Mouse (Mus musculus): Measurements from ENCODE around the gene Trabd2b.

The Trabd2b gene

DNA sequence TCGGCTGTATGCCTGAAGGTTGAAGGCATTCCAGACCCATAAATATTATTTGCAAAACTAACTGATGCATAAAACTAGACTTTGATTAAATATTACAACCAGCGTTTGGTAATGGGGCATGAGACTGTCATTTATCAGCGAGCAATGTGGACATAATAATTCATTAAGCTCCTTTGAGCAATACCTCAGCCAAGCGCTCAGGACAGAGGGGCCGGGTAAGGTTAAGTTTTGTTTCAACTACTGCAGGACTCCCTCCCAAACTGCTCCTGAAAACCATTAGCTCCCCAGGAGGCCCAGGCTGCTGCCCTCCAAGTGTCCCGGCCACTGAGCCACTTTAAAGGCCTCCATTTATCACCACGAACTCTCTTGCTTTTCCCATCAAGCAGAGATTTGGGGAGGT, 93.8 kb downstream of the Trabd2b start:
- DNase-seq, result no peak

GRCm38 (mm10) chr4:114501048-114501447, 94.5 kb downstream of the Trabd2b start:
- no peak for DNase-seq

DNA sequence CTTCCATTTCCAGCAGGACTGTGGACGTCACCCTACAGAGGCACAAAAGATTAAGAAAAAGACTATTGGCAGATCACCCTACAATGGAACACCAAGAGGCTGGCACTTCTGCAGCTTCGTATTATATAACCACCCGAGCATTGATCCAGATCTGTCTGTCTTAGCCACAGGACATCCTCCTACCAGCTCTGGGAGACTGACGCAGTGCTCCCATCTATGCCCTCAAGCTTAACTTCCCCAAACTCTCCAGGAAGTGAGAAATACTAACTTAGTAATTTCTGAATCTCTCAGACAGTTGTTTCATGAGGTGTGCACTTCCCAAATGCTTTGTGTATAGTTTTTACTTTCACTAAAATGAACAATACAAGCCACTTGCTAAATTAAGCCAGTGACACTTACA, 95.1 kb downstream of the Trabd2b start:
- no peak for DNase-seq

GRCm38 (mm10) chr4:114504227-114505041, 97.9 kb downstream of the Trabd2b start:
- DNase-seq, result no peak

GRCm38 (mm10) chr4:114509601-114510000, 103.1 kb downstream of the Trabd2b start:
- DNase-seq, result no peak

- no peak for DNase-seq
These were observed 105.1 kb downstream of the Trabd2b start for GRCm38 (mm10) chr4:114511649-114512048.

- no peak for DNase-seq
These were observed 106.6 kb downstream of the Trabd2b start for GRCm38 (mm10) chr4:114513149-114513548.

GRCm38 (mm10) chr4:114515330-114515771, 108.8 kb downstream of the Trabd2b start:
- DNase-seq, result no peak

- no peak for DNase-seq
These were observed 110.1 kb downstream of the Trabd2b start for GRCm38 (mm10) chr4:114516651-114517050.

DNA sequence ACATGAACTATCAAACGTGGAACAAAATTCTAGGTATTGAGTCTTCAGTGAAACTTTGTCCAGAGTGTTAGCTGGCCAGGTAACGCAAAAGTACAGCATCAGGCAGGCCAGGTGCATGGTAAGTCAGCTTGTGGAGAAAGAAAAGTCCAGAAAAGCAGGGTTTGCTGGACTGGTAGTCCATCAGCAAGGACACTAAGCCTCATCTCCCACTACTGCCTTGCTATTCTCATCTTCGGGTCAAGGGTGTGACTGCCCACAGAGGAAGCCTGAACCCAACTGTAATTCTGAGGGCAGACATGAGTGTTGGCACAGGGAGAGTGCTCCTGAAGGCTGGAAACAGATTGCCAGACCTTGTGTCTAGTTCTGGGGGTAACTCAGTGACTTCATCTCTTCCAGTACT, 111.5 kb downstream of the Trabd2b start:
- DNase-seq, result no peak

DNA sequence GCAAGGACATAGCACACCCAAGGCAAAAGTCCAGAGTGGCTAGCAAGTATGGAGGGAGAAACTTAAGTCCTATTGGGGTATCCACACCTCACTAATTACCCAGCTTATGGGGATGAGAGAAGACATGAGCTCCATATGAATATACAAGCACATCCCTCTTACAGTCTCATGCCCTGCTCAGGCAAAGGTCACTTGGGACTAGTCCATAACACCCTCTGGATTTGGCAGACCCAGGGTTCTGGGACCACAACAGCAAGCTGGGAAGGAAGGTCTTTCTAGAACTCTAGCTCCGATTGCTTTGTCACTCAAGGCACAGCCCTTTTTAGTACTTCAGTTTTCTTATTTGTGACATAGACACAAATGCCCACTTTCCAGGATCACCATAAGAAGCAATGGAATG, 112.0 kb downstream of the Trabd2b start:
- DNase-seq, result no peak

DNA sequence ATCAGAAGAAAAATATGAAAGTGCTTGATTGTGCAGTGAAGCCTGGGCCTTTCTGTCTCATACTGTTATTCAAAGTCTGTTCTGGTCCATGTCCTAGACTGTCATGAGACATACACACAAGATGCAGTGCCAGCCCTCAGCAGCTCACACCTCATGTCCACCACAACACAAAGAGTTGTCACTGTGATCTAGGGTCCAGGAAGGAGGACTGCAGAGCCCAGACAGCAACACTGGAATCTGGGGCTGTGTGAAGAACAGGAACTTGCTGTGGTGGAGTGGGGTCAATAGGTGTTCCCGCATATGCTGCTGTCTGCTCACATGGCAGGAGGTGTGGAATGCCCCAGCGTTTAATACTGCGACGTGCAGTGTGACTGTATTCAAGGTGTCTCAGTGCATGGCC, 112.8 kb downstream of the Trabd2b start:
- no peak for DNase-seq

- DNase-seq, result no peak
These were observed 113.4 kb downstream of the Trabd2b start for GRCm38 (mm10) chr4:114519966-114520365.

GRCm38 (mm10) chr4:114523335-114524188, 117.0 kb downstream of the Trabd2b start:
- DNase-seq, result no peak

DNA sequence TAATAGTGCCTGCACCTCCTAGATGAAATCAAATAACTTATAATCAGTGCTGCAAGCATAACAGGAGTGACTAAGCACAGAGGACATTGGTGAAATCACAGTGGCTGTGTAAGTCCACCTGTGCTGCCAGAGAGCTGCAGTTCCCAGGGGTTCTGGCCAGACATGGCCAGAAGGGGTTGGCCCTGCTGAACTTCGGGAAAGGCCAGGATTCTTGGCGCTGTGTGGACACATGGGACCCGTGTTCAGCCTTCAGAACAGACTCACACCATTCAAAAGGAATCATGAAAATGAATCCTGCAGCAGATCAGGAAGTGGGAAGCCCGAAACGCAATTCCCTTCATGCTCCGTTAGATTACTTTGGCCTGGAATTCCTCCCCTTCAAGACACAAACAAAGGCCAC, 125.1 kb downstream of the Trabd2b start:
- DNase-seq, result no peak

DNA sequence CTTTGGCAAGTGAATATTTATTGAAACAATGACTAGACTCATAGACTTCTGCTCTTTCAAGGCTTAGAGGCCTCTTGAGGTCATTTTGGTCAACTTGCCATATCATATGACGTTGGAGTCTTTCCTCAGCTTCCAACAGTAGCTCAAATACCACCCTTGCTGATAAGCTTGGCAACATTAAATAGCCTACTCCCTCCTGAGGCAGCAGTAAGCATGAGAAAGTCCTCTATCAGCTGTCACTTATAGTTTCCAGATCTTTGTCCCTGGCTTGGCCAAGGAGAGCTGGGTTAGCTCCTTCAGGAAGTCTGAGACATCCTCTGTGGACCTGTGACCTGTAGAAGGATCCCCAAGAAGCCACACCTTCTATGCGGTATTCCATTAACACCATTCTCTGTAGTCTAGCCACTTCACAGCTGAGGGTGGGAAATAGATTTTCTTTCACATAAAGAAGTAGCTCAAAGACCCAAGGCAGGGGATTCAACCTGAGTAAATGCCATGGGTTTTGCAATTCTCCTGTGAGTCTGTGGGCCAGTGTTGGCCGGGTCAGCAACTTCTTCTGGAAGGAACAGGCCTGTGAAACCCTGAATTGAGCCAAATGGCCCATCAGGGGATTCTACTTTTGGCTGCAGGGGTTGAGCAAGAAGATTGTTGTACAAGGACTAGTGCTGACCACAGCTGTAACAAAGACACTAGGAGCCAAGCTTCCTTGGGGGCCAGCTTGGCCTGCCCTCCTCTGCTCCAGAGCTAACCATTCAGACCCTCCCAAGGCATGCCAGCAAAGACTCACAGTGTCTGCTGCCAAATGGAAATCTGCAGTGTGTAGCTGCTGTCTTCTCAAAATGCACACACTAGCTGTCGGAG, 127.6 kb downstream of the Trabd2b start:
- DNase-seq, result no peak

- no peak for DNase-seq
These were observed 131.0 kb downstream of the Trabd2b start for GRCm38 (mm10) chr4:114537376-114537974.

DNA sequence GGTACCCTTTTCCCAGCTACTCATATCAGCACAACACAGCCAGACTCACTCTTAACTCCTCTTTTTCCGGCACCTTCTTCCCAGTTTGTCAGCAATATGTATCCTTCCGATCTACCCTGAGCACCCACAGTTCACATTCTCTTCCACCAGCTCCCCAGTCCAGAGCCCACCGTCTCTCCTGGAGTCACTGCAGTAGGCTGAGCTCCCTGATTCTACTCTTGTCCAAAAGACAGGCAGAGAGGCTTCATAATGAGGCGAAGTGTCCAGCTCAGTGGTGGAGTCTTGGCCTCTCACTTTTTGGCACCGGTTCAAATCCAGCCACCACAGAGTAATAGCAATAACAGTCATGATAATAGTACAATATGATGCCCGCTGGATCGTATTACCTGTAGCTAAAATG, 133.5 kb downstream of the Trabd2b start:
- DNase-seq, result no peak

DNA sequence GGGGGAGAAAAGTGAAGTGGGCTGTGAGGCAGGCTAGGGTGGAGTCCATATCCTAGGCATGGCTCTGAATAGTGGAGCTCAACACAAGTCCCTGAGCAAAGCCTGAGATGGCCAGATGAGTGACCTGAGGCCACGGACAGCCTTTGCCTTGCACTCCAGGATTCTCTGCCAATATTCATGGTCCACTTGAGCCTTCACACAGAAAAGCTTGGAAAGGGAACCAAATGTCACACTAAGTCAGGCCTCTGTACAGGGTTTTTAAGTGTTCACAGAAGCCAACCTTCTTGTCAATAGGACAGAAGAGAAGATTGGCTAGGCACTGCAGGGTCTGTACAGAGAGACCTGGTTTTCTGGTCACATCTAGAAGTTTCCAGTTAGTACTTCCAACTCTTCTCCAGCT, 134.7 kb downstream of the Trabd2b start:
- no peak for DNase-seq

DNA sequence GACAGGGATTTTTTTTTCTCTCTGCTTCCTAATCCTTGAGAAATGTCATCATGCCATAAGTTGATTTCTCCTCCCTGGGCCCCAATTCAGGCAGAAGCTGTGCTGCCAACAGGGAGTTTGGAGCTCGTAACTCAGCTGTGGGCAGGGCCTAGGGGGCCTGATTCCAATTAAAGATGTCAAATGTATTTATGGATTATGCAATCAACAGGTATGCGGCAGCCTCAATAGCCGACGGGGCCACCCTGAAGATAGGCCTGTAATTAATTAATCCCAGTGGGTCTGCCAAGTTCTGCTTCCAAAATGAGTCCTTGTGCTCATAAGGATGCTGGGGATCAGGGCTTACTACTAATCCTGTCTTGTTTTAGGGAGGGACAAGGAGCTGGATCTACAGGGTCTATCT, 135.6 kb downstream of the Trabd2b start:
- DNase-seq, result no peak

GRCm38 (mm10) chr4:114545481-114546200, 139.1 kb downstream of the Trabd2b start:
- DNase-seq, result no peak

All from spleen, adult 18-20 months (tissue).